Mouse (Mus musculus) lung, postnatal 10 days (tissue): ENCODE results near the gene Ntn1.

Experiments used
- DNase-seq: peaks from one replicate; pipeline ENCODE4 v3.0.0; 2021

Gene Ntn1

DNA sequence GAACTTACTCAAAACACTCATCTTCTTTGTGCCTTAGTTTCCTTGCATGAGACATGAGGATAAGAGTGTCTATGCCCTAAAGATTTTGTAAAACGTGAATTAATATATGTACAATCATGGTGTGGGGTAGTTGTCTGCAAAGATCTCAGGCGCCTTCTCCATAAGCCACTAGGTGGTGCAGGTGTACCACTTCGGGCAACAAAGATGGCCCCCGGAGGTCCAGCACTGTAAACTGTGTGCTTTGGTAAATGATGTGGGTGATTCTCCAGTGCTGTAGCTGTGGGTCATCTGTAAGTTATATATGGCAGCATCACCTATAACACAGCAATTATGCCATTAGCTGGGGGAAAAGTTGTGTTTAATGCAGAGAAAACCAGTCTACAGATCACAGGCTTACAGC is 3.6 kb upstream of the Ntn1 start:
- peak; percentile 38 for DNase-seq

DNA sequence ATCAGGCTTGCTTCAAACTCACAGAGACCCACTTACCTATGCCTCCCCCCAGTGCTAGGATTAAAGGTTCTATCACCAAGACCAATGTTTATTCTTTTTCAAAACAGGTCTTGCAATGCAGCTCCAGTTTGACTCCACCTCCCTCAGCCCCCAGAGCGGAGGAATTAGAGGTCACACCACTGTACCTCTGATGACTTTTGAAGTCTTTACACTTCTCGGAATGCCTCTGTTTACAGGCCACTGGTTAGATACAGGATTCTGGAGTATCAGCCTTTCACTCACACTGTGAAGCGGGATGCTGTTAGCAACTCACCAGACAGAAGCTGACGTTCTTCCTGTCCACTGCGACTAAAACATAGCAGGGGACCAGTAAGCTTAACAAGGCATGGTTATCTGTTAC is 805 bp upstream of the Ntn1 start:
- no peak for DNase-seq

DNA sequence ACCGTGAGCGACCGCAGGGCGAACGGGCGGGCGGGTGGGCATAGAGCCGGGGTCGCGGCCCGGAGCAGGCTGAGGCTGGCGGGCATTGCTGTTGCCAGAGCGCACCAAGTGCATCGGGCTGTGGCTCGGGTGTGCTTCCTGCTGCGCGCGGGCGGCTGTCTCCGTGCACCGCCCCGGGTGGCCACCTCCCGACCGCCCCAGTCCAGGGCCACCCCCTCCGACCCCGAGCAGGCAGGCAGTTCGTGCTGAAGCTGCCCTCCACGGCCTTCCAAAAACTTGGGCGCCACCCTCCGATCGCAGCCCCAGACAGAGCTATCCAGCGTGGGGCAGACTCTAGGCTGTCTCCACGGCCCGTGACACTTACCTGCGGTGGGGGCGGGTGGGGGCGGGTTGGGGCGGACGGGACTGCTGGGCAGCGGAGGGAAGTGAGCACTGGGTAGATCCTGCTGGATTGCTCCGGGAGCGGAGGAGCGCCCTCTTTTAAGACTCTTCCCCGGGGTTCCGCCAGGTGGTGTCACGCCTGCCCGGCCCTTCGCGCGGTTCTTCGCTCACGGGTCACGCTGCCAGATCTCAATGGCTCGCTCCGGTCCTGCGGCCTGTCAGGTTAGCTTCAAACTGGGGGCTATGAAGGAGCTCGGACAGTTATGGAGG is 477 bp downstream of the Ntn1 start:
- peak; percentile 54 for DNase-seq

DNA sequence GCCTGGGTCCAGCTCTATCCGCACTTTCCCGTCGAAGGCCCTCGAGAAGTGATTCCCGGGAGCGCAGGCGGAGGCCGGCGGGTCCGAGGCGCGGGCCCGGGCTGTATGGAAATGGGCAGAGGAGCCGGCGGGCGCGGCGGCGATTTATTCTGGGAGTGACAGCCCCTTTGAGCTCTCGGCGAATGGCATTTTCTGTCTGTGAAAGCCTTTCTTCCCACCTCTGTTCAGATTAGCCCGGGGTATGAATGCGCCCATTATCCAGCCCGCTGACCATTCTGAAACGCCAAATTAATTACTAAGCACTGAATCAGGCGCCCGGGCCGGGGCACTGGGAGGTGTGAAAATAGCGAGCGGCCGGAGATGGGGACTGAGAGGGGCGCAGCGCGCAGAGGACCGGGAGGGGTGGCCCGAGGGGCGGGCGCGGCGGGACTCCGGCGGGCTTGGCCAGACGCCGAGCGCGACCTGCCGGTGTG is 1.0 kb downstream of the Ntn1 start:
- no peak for DNase-seq

DNA sequence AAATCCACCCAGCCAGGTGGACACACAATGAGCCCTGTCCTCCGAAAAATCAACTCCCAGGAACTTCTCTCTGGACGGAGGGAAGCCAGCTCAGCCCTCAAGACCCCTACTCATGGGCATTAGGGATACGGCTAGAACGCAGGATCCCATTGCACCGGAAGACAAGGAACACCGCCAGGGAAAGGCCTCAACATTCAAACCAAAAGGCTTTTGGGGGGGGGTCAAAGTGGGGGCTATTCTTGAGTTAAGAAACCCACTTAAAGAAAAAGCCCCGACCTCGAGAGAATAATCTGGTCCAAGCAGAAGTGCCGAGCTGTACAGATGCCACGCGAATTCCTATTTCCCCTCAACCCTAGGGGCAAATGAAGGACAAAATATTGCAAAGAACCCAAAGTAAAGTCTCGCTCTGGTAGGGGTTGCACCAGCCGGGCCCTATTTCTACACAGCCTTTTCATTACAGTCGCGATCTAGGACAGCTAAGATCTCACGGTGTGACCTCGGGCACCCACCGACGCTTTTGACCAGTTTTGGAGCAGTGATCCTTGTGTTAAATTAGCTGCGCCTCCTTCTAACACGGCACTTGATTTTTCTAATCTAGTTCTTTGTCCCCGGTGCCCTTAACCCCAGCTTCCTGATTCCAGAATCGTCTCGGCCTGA is 1.6 kb downstream of the Ntn1 start:
- no peak for DNase-seq

DNA sequence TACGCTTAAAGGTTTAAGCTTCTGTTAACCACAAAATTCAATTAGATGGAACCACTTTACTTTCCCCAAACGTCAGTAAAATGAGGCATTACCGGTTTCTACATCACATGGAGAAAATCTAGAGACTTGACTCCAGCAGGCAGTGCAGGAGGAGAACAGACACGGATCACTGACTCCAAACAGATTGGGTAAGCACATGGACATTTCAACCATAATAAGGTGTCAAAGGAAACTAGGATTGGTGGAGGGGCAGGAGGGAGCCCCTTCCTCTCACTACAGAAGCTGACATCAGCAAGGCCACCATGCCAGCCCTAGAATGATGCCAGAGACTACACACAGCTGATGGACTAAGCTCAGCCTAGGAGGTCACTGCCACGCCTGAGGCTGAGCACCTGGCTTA is 5.1 kb downstream of the Ntn1 start:
- DNase-seq, result no peak

DNA sequence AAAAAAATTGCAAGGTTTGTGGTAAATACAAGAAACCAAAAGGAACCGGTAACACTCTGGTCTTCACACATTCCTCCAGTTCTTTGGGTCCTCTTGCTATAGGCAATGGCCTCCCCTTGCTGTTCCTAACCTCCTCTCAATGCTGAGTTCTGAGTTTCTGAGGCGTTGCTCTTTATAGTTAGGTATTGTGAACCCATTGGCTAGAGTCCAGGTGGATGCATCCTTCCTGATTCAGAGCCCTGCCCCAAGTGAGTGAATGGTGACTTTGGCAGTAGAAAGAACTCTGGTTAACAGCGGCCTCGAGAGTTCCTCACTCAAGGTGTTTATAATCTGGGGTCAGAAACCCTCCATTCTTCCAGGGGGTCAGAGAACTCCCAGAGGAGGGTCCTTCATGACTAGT is 5.9 kb downstream of the Ntn1 start:
- peak; percentile 10 for DNase-seq

DNA sequence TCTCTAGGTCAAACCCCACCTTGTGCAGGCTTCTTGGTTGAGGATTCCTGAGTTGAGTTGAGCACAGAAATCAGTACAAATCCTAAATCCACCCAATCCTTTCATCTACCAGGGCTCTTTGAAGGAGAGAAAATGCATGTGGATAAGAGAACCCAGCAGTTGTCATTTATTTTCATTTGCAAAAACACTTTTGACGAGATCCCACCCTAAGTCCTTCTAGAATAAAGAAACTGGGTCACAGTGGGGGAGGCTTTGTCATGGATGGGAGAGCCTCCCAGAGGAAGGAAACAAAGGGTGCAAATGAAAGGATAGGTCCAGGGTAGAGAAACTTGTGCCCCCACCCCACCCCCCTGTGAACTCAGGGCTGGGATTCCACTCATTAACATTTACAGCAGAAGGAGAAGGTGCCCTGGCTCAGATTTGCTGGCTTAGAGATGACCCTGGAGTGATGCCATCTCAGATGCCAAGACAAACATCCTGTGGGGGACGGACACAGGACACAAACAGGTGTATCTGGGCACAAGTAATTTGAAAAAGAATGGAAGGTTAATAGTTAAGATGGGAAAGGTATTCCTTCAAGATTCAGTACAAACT is 6.6 kb downstream of the Ntn1 start:
- no peak for DNase-seq

DNA sequence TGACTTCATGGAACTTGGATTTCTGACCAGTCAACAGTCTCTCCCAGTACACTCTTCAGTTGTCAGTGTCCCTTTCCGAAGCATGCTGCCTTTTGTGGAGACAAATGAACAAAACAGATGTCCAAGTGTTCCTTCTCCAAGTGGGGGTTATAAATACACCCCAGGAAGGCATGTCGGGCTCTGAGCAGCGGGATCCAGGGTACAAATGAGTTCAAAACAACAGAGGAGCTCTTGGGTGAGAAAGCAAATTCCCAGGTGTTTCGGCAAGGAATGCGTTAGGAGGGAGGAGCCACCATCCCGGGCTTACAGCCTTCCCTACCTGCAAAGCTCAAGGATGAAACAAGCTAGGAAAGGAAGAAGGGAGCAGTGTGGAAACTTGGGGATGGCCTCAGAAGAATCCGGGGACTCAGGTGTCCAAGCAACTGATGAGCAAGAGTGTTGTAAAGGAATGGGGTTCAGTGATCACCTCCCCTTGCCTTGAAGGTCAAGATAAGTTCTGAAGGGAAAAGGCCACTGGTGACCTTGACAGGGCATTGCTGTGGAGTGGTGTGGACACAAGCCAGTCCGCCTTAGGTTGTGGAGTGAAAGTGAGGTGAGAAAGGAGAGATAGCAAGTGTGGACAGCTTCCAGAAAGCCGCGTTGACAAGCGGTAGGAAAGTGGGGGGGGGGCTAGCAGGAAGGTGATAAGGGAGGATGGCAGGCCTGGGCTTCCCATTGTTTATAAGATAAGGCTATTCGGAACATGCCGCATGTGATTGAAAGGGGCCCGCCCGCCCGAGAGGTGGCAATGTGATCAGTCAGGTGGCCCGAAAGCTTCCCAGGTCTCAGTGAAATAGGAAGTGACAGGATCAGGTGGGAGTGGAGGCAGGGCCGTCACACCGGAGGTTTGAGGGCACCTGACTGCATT is 10.0 kb downstream of the Ntn1 start:
- DNase-seq, result no peak

DNA sequence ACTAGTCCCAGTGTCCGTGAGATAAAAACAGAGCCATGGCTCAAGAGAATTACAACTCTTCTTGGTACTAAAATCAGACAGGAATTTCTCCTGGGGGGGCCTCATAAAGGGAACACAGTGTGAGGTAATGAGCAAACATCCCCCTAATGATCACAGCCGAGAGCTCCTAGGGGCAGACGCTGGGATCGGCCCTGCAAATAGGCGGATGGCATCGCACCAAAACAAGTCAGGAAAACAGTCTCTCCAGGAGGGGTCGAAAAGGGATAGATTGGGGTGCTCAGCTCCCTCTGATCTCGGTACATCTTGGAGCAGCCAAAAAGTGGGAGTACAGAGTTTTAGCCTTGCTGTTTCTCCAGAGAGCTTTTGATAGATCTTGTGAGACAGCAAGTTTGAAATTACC is 11.0 kb downstream of the Ntn1 start:
- peak; percentile 29 for DNase-seq

DNA sequence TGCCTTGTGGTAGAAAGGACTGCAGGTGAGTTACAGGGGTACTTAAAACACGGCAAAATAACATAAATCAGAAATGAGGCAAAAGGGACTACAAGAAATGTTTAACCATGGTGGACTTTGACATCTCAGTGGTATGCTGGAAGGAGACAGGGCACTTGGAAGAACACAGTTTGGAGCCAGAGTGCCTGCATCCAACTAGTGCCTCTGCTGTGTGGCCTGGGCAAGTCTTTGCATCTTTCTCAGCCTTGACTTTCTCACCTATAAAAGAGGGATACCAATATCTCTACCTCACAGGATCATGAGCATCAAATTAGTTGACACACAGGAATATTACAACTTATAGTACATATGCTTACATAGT is 12.0 kb downstream of the Ntn1 start:
- DNase-seq, result no peak

DNA sequence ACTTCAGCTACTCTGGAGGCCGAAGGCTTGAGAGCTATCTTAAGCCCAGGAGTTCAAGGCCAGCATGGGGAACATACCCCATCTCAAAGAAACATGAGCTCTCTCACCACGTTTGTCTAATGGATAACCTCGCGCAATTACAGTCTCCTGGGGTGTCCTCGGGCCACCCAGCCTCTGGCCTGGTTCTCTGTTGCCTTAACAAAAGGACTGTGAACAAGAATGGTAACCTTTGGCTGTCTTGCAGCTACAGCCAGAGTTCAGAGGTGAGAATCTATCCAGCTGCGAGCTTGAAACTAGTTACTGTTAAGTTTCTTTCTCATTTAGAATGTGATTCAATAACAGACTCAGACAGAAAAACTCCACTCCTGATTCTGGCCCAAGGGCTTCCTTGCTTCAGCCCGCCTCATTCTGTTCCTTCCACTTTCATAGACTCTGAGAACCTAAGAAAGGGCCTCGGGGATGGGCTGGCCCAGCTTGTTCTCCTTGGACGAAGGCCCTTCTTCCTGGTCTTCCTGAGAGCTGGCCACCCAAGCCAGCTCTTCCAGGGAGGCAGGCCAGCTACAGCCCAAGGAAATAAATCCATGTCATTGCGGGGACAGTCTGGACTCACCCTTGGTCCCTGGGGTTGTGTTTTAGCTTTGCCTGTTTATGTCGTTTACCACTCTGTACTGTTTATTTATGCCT is 12.5 kb downstream of the Ntn1 start:
- peak; percentile 11 for DNase-seq

DNA sequence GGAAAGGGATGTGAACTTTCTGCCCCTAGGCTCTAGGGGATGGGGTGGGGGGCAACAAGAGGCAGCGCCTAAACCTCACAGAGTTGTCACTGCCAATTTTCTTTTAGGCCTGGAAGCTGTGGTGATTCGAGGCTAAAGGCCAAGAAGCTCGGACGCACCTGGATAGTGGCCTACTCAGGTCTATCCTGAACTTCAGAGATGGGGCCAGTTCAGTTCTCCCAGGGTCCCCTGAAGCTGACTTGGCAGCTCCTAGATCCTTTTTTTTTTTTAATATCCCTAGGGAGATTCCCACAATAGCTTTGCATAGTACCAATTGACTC is 13.2 kb downstream of the Ntn1 start:
- no peak for DNase-seq

DNA sequence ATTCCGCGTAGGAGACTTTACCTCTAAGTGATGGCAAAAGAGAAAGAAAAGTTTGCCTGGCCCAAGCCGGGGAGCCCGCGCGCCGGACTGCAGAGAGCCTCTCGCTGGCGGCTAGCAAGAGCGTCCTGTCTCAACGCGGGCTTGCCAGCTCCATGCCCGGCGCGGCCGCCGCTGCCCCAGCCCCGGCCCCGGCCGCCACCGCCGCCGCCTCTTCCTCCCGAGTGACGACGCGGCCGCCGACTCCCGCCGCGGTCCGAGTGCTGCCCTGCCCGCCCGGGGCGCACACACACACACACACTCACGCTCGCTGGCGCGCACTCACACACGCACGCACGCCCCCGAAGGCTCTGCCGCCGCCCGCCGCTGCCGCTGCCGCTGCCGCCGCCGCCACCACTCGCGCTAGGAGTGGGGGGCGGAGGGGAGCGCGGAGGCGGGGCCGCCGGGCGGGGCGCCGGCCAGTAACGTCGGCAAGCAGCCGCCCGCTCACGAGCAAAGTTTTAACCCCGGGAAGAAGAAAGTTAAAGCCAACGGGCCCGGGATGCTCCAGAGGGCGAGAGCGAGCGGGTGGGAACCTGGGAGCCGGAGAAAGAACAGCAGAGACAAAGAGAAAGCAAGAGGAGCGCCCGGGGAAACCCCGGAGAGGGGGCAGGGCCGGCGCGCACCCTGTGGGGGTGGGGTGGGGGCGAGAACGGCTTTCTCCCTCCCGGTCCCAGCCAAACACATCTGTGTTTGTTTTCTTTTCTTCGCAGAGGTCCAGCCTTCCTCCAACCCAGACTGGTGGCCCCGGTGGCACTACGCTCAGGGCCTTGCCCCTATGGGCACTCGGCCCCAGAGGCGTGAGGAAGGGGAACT is 13.8 kb downstream of the Ntn1 start:
- peak; percentile 79 for DNase-seq

DNA sequence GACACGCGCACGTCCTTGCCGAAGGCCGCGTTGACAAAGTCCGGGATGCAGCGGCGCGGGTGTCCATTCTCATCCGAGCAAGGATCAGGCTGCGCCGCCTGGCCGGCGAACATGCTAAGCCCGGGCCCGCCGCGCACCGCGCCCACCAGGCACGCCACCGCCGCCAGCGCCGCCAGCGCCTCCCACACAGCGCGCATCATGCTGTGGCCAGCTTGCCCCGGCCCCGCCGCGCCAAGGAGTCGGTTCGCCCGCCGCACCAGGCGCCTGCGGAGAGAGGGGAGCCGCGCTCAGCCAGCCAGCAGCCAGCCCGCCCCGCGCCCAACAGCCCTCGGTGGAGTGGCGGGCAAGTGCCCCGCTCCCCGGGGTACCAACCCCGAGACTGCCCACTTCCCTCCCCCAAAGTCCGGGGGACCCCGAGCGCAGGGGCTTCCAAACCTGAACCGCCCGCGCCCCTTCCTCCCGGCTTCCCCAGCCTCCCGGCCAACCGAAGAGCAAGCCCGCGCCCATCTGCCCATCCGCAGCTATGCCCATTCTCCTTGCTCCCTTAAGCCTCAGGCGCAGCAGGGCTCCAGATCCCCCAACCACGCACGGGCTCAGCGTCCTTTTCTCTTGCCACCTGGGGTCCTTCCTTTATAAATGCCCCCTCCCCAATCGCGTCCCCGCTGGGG is 14.6 kb downstream of the Ntn1 start:
- peak; percentile 50 for DNase-seq

DNA sequence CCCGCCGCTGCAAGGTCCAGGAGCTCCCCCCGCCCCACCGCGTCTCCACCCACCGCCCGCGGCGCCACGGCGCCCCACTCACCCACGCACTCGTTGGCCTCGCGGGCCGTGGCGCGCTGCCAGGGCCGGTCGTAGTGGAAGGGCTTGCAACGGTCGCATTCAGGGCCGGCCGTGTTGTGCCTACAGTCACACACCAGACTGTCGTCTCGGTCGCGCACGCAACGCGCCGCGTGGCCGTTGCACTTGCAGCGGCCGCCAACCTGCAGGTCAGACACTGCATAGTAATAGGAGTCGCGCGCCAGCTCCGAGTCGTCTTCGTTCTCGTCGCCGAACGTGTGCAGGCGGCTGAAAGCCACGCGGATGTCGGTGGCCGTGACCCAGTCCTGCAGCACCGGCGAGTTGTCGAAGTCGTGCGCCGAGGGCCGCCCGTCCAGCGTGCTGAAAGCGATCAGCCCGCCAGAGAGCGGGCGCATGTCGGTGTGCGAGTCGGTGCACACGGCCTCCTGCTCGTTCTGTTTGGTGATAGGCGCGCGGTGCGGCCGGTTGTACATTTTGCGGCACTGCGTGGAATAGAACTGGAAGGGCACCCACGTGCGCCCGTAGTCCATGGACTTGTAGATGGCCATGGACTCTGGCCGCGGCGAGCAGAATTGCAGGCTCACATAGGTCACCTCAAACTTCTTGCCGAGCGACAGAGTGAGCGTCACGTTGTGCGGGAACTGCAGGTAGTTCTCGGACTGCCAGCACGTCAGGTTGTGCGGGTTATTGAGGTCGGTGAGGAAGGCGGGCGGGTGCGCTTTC is 15.4 kb downstream of the Ntn1 start:
- peak; percentile 55 for DNase-seq

DNA sequence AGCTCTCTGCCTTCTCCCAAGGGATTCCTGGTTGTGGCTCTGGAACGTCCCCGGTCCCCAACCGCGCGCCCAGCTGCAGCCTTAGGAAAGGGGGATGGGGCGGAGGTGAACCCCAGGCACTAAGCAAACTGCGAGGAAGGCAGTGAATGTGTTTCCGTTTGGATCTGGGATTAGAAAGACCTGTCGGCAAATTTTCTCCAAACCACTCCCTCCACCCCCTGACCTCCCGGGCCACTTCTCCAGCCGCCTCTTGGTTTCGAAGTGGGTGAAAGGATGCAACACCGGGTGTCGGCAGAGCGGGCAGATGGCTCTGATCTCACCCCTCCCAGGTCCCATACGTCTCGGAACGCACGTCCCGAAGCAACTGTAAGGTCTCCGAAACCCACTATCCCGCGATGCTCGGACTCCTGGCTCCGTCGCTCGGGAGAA is 16.0 kb downstream of the Ntn1 start:
- peak; percentile 18 for DNase-seq

DNA sequence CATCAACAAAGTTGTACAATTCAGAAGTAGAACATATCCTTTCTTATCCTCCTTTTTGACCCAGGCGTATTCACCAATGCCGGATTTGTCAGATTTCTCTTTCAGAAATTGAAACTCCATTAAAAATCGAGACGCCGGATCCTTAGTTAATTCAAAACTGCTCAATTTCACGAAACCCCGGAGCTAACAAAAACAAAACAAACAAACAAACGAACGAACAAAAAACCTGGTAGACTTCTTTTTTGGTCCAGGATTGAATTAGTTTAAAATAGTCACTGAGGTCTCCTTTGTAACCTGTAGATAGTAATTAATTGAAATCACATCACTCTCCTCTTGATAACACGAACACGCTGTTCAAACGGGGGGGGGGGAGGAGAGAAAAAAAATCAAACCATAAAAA is 16.5 kb downstream of the Ntn1 start:
- DNase-seq, result no peak

DNA sequence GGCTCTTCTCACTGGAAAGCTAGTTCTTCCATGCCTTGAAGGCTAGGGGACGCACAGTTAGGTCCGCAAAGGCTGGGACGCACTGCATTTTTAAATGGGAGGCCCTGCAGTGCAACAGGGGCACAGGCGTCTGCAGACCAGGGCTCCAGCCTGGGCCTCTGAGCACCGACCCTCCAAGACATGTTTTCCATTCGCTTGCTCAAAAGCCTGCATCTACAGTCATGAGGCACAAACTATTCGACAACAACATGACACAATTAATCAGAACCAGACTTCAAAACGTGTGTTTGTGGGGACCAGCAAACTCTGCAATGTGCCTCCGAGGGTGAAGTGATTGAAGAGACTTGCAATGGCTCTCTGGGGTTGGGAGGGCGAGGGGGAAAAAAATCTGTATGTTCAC is 17.1 kb downstream of the Ntn1 start:
- DNase-seq, result no peak

DNA sequence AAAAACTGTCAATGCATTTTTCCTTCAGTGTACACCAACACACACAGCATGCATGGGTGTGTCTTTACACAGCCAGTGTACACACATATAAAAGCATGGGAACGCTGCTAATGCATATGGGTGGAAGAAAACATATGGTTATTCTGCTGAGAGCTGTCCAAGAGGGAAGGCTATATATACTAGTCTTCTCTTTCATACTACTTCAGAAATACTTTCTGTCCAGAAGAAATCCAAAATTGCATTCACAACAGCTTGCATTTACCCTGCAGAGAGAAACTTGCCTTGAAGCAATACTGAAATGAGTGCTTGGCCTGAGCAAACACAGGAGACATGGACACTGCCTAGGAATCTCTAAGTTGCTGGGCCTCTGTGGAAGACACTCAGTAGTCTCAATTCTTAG is 18.8 kb downstream of the Ntn1 start:
- no peak for DNase-seq

DNA sequence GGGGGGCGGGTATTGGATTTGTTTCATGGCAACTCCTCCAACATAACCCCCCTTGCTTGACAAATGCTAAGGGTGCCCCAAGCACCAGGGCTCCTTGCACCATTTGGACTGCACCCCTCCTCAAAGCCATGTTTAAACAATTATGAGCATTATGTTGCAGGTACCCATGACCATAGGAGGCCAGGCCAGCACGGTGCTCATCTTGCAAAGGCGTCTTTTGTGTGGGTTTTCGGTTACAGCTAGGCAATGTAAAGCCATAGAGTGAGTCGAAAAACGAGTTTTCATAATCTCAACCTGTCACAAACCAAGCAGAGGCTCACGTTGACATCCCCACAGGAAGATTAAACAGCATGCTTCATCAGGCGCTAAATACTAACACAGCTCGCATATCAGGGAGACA is 19.3 kb downstream of the Ntn1 start:
- DNase-seq, result no peak
